Mouse (Mus musculus) ES-Bruce4 (cell line): ENCODE measurements around the gene Rhoq.

Experiments used
- CTCF ChIP-seq: IDR thresholded peaks from one replicate; pipeline ENCODE4 v1.8.1; 2011; ENCODE audit warnings: low read depth, low read length
- POLR2A ChIP-seq: IDR thresholded peaks from one replicate; pipeline ENCODE4 v1.8.1; 2011; ENCODE audit warnings: low read length; ENCODE audit not compliant: insufficient read depth

DNA sequence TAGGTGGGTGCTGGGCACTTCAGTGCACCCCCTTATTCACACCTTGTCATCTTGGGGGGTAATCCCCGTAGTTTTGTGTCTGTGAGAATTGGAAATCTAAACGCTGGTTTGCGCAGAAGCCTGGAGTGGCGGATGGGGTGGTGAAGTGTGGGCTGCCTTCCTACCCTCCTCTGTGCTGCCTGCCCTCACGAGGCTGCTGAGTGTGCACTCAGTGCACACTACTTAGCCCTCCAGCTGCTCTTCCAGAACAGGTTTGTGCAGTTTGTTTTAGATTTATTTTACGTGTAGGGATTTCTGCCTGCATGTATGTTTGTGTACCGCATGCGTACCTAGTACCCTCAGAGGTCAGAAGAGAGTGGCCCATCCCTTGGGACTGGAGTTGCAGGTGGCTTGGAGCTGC lies 28.4 kb downstream of the Rhoq start:
- TF ChIP-seq POLR2A (no peak), CTCF (no peak)
